Mouse (Mus musculus) hindlimb bud, embryonic 11.5 days (tissue): Measurements from ENCODE around the gene Ripk1.

Source experiments
- DNase-seq: peaks from one replicate; pipeline ENCODE4 v3.0.0-alpha.2; 2012; ENCODE audit warnings: low read depth, low spot score; ENCODE audit errors: extremely low spot score

Gene Ripk1

DNA sequence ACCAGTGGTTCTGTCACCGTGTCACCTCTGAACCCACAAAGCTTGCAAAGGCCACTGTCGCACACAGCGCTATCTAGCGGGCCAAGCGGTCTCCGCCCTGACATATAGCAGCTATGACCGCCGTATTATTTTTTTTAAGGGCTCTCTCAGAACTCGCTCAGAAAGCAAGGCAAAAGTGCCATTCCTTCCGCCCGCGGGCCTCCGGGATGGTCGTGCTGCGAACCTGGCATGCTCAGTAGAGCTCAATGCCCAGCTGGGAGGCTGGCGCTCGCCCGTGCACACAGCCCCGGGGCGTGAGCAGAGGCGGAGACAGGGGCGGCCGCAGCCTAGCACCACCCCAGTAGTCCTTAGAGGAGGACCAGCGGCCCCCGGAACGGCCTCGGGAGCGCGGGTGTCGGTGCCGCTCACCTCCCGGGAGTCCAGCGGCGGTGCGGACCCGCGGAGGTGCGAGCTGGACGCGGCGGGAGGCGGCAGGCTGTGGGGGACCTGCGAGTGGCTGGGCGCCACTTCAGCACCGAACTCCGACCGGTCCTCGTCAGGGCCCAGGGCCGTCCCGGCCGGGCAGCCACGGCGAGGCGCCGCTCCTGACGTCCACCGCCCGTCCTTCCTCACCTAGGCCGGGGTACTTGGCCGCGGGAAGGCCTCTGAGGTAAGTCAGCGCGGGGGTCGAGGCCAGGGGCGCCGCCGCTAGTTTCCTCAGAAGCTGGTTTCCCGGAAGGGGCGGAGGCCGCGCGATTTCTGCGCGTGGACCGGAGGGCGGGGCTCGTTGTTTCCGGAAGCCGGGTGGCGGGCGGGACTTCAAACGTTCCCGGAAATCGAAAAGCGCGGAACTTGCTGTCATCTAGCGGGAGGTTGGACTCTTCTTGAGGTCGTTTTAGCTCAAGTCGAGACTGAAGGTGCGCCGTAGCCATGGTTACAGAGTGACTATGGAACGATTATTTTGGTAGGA, at the start of gene Ripk1, which contains the start of gene Serpinb6a:
Gene Ripk1 (plus strand): TSS at position 306 of the 949 bp plus-strand sequence.
Gene Serpinb6a (minus strand): TSS at position 737 of the 949 bp plus-strand sequence.
- DNase-seq = peak; percentile 37

DNA sequence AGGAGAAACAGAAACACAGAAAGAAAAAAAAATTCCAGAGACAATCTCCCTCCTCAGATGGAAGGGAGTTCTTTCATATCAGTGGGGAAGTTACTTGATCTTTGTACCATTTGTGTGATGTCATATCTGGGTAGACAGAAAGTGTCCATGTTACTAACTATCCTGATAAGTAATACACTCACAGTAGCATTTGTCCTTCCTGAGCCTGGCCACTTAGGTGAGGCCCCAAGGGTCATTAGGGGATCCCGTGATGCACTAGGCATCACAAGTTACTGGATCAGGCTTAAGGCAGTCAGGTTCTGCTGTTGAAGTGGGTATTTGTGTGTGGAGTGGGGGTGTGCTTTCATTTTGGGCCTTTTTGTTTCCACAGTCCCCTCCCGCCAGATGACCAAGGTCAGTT, 49.2 kb upstream of the Ripk1 start:
- no peak for DNase-seq

DNA sequence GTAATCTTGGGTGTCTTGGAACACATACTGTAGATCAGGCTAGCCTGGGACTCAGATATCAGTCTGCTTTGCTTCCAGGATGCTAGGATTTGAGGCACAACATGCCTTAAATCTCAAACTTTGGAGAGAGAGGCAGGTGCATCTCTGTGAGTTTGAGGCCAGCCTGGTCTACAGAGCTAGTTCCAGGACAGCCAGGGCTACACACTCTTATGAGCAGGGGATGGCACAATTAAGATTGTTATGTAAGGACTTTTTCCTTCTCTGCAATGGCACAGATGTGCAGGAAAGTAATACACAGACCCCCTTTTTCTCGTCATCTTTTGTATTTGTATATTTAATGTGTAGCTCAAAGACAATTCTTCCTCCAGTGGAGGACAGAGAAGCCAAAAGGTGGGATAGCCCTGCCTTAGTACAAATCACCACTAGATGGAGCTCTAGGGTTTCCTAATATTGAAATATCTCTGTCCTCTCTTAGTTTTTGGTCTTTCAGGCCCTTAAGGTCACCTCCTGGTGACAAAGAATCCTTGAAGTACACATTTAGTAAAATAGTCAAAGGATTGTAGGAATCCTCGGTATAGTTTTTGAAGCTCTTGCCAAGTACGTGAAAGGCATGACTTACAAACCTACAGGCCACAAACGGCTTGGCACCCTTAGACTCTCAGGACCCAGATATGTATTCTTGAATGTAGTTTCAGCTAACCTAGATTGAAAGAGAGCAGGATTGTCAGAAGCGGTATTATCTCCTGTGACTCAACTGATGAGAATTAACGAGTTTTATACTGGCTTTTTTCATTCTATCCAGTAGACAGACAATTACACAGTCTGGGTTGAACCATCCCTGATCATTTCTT, 45.4 kb upstream of the Ripk1 start:
- peak; percentile 37 for DNase-seq

DNA sequence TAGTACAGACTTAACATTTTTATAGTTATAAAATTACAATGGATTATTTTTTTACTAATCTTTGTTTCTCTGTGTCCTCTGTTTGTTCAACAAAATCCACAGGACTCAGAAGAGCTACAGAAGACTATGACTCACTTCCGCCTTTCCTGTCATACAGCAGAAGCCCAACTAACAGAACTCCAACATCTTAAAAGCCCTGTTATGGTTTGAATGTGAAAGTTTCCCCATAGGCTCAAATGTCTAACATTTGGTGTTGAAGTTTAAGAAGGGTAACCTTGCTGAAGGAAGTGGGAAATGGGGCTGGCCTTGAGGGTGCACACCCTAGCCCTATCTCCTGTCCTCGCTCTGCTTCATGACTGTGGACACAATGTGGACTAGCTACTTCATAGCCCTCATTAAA, 42.4 kb upstream of the Ripk1 start:
- DNase-seq = no peak

DNA sequence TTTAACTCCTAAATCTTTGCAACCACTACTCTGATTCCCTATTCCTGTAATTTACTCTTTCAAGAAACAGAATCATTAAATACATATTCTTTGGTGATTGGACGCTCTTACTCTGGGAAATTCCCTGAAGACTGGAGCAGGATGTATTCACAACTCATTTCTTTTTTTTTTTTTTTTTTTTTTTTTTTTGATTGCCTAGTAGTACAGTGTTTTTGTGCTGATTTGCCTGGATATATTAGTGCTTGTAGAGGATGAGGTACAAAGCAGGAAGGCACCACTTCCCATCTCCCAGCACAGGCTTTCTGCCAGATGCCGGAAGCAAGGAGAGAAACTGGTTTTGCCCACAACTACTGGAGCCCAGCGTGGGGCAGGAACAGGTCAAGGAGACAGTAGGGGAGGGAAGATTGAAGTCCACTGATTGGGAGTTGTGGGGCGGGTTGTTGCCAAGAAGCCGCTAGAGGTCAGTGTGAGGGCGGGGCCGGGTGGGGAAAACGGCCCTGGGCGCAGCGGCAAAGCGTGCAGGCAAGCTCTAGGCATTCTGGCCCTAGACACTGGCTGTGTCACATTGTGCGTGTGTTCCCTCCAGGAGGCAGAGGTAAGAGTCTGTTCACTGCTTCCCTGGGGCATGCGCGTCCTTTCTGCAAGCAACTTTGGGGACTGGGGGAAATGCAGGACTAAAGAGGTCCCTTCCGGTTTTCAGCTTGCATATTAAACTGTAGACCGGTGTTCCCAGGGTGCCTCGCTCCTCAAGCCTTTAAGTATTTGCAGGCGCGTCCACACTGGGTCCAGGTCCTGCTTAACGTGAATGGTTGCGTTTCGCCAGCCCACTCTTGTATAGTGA, 37.7 kb upstream of the Ripk1 start, which contains the start of gene Nqo2:
Gene Nqo2 (plus strand): TSS at position 482 of the 841 bp plus-strand sequence.
- DNase-seq = peak; percentile 54

DNA sequence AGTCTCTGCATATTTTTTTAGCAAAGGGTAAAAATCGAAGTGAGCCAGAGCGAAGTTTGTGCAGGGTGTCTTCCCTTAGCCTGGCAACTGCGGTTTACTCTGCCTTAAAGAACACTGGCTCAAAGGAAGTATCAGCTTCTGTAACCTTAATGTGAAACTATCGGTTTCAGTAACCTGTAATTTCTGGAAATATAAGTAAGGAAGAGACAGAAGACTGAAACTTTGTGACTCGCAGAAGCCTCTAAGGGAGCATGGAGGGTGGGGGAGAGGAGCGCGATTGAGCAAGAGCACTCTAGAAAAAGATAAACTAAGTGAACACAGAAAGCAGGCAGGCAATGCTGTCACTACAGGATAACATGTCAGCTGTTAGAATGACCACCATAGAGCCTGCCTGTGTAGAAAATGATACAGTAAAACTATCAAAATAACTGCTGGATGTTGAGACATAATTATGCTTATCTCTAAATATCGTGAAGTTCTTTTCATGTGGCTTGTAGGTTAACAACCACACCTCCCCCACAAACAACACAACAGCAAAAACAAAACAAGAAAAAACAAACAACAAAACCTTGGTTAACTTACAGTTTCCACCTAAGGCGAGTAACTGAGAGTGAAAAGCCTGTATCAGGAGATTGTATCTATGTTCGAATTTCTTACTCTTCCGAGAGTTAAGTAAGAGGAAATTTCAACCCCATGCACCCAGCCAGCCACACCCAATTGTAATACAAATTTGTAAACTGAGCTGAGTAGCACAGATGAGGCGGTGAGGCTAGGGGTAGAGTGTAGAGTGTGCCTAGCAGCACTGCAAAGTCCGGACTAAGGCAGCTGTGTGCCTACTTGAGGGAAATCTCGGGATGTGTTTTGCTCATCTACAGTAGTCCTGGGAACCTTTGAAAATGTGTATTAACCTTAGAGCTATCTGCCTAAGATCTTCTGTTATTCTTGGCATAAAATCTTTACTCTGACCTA, 36.8 kb upstream of the Ripk1 start:
- peak; percentile 18 for DNase-seq

DNA sequence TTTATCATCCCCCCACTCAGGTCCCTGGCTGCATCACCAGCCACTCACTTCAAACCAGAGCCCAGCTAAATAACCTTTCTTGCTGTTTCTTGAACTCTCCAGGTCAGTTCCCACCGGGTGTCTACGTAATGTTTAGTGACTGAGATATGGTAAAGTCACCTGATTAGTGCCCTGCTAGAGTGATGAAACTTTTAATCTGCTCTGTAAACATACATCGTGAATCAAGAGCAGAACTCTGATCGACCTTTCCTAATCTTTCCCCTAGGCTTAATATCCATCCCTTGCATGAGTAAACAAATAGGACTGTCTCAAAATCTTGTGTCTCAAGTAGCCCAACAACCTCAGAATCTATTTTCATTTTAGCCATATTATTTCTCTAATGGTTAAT, 36.1 kb upstream of the Ripk1 start:
- DNase-seq = no peak

DNA sequence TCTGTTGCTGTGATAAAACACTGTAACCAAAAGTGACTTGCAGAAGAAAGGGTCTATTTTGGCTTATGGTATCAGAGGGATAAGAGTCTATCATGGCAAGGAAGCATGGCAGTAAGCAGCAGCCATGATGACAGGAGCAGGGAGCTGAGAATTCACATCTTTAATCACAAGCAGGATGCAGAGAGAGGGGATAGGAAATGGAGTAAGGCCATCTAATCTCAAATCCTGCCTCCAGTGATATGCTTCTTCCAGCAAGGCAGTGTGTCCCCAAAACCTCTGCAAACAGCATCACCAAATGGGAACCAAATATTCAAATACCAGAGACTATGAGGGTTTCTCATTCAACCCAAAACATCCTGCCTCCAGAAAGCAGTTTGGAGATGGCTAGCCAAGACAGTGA, 35.6 kb upstream of the Ripk1 start:
- DNase-seq = no peak

DNA sequence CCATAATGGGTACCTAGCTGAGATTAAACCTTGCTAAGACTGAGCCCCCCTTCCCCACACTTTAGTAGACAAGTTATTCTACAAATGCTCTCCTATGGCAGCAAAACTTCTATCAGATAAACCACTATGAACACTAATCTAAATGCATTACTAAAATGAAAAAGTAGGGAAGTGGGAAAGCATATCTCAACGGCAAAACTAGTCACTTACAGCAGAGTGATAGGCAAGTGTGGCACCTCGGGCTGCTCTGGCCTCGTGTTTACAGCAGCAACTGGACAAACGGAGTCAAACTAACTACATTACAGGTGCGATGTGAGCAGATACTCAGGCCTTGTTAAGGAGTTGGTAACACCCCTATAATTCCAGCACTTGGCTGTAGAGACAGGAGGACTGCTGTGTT, 12.5 kb upstream of the Ripk1 start:
- no peak for DNase-seq

DNA sequence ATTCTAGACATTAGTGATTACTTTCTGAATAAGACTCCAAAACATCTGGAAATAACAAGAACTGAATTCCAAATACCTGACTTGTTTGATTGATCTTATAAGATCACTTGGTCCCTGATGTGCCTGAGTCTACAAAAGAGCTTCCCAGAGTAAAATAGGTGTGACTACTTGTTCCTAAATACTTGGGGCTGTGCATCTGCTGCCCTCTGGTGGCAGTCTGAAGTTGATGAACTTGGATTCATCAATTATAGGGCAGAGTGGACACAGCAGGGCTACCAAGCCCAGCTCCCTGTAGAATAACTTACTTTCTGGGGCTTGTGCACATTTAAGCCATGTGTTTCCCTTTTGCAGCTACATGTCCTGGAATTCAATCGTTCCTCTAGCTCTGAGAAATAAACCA, 7.0 kb upstream of the Ripk1 start:
- peak; percentile 63 for DNase-seq

DNA sequence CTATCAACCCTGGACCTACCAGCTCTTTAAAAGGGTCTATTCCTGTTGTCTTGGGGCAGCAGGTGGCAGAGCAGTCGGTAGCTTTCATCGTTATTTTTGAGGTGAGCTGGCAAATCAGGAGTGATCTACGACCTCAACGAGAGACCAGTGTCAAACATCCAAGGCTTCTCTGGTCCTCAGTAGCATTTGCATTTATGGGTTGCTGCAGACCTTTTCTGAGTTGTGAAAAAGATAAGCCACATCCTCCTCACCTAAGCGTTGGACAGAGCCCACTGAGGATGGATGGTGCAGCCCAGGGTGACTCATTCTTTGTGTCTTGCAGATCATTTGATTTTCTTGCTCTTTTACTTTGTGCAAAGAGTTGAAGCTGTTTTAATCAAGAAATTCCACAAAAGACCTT, 895 bp downstream of the Ripk1 start:
- no peak for DNase-seq

DNA sequence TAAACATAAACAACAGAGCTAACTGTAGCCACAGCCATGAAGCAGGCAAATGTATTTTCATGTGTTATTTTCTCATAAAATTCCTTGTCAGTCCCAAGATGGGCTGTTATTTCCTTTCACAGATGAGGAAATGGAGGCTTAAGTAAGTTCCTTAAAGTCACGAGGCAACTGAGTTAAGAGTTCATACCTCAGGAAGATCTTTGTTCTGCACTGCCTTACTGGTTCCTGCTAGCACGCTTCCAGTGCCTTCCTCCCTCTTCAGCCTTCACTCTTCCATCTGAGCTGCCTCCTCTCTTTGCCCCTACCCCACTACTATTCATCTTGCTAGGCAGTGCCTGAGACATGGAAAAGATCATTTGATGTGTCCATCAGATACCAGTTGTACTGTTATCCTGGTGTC, 5.1 kb downstream of the Ripk1 start:
- no peak for DNase-seq

DNA sequence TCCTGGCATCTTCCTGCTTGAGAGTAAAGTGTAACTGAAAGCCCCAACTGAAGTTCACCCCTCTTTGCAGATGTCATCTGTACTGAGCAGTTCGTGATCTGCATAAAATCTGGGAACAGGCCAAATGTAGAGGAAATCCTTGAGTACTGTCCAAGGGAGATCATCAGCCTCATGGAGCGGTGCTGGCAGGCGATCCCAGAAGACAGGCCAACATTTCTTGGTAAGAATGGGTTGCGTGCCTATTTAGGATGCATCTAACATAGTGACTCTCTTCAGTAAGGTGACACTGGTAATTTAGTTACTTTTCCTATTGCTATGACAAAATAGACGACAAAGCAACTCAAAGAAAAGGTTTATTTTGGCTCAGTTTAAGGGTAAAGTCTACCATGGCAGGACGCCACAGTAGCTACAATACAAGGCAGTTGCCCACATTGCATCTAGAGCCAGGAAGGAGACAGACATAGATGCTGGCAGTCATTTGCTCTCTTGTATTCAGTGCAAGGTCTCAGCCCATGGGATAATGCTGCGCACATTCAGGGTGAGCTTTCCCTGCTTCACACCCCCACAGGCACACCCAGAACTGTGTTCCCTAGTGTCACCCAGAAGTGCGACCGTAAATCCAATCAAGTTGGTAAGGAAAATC, 14.9 kb downstream of the Ripk1 start:
- DNase-seq = no peak

DNA sequence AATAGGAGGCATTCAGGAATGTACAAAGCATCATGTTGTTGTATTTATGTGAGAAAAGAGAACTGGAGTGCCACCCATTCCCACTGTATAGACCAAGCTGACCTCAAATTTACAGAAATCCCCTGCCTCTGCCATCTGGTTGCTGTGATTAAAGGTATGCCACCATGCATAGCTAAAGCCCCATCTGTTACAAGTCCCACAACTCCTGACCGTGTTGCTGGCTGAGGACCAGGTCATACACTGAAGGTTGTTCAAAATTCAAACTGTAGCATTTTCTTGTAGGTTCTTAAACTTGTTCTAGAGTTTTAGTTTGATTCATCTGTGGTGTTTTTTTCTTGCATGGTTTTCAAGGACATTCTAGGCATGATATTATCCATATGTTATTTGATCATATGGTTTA, 16.4 kb downstream of the Ripk1 start:
- no peak for DNase-seq

DNA sequence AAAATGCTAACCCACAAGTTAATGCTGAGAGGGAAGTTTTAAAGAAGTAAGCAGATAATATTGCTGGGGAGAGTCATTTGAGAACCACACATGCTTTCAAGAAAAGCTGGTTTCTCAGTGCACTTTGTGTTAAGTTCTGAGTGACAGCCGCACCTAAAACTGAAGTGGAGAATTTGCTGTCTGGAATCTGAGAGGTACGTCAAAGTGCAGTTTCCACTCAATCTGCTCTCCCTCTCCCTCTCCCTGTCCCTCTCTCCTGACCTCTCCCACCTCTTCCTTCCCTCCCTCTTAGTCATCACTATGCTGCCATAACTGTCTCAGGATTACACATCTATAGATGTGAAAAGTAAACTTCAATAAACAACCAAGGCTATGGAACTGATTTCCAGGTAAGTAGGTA, 19.8 kb downstream of the Ripk1 start:
- no peak for DNase-seq

DNA sequence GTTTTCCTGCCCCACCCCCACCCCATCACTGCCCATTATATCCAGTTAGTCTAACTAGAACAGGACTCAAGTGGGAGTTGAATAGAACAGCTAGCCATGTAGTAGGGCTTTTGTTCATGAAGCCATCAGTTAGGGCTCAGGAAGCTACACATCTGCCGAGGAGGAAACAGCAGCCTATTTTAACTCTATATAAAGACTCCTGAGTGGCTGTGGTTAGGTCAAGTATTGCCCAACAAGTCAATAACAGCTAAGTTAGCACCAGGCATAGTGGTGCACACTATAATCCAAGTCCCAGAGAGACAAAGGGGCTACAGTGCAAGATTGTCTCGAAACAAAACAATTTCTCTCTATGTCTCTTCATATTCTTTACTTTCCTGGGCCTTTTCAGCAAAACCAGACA, 29.9 kb downstream of the Ripk1 start:
- no peak for DNase-seq

DNA sequence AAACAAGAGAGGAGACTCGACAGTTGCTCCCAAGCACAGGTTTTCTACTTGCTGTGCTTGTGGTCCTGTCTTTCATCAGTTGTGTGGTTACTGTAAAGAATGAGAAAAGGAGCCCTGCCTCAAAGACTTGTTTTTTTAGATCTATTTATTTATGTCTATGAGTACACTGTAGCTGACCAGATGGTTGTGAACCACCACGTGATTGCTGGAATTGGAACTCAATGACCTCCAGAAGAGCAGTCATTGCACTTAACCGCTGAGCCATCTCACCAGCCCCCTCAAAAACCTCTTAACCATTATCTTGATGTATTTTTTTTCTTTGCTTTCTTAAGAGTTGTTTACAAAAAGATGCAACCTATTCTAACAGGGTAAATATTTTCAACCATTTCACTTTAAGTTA, 33.3 kb downstream of the Ripk1 start:
- DNase-seq = no peak

DNA sequence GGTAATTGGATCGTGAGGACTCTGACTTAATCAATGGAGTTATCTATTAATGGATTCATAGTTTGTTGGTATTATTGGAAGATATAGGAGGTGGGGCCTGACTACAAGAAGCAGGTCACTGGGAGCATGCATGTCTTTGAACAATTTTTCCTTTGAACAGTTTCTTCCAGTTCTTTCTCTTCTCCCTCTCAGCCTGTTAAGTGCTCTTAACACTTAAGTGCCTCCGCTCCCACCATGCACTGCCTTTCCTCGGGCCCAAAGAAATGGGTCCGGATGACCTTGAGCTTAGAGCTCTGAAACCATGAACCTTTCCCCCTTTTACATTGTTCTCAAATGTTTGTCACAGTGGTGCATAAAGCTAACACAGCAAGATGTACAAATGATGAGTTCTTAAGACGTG, 34.6 kb downstream of the Ripk1 start:
- DNase-seq = no peak
